ENCODE assay signal across 30 mouse cellular contexts in genomic region chr7:109059536-109059935, GRCm38 (mm10). TPM values are rescaled to one million over a fixed set of nuclear protein-coding genes. Genes with fewer than 3 reads are reported as not detected.
"Had no signal": no experiment of that assay in that cellular context is flagged by ENCODE, and none has a peak within 500 bp of the region (broad histone marks: within the 10 kb centered on the region; RNA-seq: fewer than 3 reads in every experiment).

No protein-coding gene starts in this region.

- DNase-seq: heart, postnatal 10 days; heart, postnatal 14 days; heart, postnatal 36 days; heart, postnatal 4 days; kidney, adult 11 months; kidney, adult 2 months; kidney, adult 8-10 months; kidney, adult 9 months; kidney, postnatal 10 days; kidney, postnatal 14 days; kidney, postnatal 25 days; kidney, postnatal 36 days; kidney, postnatal 4 days; layer of hippocampus, adult 9-11 months; layer of hippocampus, postnatal 36 days had no signal

- H3K27ac ChIP-seq: heart, embryonic 13.5 days; heart, embryonic 15.5 days; hindbrain, embryonic 10.5 days; hindbrain, embryonic 12.5 days; hindbrain, embryonic 13.5 days; hindbrain, embryonic 14.5 days; hindbrain, embryonic 15.5 days; hindbrain, postnatal 0 days; intestine, embryonic 15.5 days; kidney, embryonic 15.5 days; kidney, postnatal 0 days; layer of hippocampus, adult 2 months; left cerebral cortex, adult 2 months had no signal

- H3K27me3 ChIP-seq: heart, embryonic 12.5 days; heart, embryonic 13.5 days; heart, embryonic 15.5 days; hindbrain, embryonic 12.5 days; hindbrain, embryonic 13.5 days; hindbrain, embryonic 15.5 days; intestine, embryonic 15.5 days; kidney, embryonic 15.5 days had no signal

- H3K4me1 ChIP-seq: heart, embryonic 12.5 days; heart, embryonic 13.5 days; heart, embryonic 15.5 days; hindbrain, embryonic 10.5 days; hindbrain, embryonic 12.5 days; hindbrain, embryonic 13.5 days; hindbrain, embryonic 15.5 days; intestine, embryonic 15.5 days; kidney, embryonic 15.5 days had no signal

- H3K9me3 ChIP-seq: heart, embryonic 12.5 days; heart, embryonic 13.5 days; heart, embryonic 15.5 days; hindbrain, embryonic 10.5 days; hindbrain, embryonic 12.5 days; hindbrain, embryonic 13.5 days; hindbrain, embryonic 15.5 days; intestine, embryonic 15.5 days; kidney, embryonic 15.5 days had no signal

- H3K4me3 ChIP-seq: heart, embryonic 12.5 days; heart, embryonic 13.5 days; heart, embryonic 15.5 days; hindbrain, embryonic 10.5 days; hindbrain, embryonic 12.5 days; hindbrain, embryonic 13.5 days; hindbrain, embryonic 15.5 days; intestine, embryonic 15.5 days; kidney, embryonic 15.5 days; layer of hippocampus, adult 2 months; left cerebral cortex, adult 2 months had no signal

- H3K9ac ChIP-seq: heart, embryonic 12.5 days; heart, embryonic 13.5 days; heart, embryonic 15.5 days; hindbrain, embryonic 12.5 days; hindbrain, embryonic 13.5 days; hindbrain, embryonic 14.5 days; hindbrain, embryonic 15.5 days; intestine, embryonic 15.5 days; kidney, embryonic 15.5 days had no signal

- H3K36me3 ChIP-seq: heart, embryonic 12.5 days; heart, embryonic 13.5 days; heart, embryonic 15.5 days; hindbrain, embryonic 15.5 days; intestine, embryonic 15.5 days; kidney, embryonic 15.5 days had no signal

RNA-seq across cellular contexts. Expression of gene Ric3, which starts 23.6 kb away (rescaled TPM):
- polyA plus RNA-seq: inflammation-experienced regulatory T-cells, adult 6 months had no signal
